Mouse (Mus musculus): ENCODE data around the gene H2al2a.
"Not testable (repeated sequence)": the region's sequence is repeated elsewhere in the genome, so short reads cannot be mapped to it uniquely, and the experiment has no call there.

Gene H2al2a

GRCm38 (mm10) chr2:18027448-18028139 lies 30.8 kb upstream of the H2al2a start:
- peak; percentile 95 for DNase-seq

- DNase-seq, result peak; percentile 56
Measured at GRCm38 (mm10) chr2:18026116-18026947, 29.6 kb upstream of the H2al2a start.

- DNase-seq, result no peak
Measured at GRCm38 (mm10) chr2:18025781-18026115, 29.0 kb upstream of the H2al2a start.

- no peak for DNase-seq
Measured at GRCm38 (mm10) chr2:18025116-18025515, 28.4 kb upstream of the H2al2a start.

GRCm38 (mm10) chr2:18022886-18023285 lies 26.1 kb upstream of the H2al2a start:
- no peak for DNase-seq

GRCm38 (mm10) chr2:18019122-18019521 lies 22.4 kb upstream of the H2al2a start:
- DNase-seq, result no peak

- DNase-seq, result no peak
Measured at GRCm38 (mm10) chr2:18017321-18017720, 20.6 kb upstream of the H2al2a start.

- no peak for DNase-seq
Measured at GRCm38 (mm10) chr2:18016639-18017038, 19.9 kb upstream of the H2al2a start.

GRCm38 (mm10) chr2:18015581-18015980 lies 18.8 kb upstream of the H2al2a start:
- DNase-seq, result no peak

GRCm38 (mm10) chr2:18012866-18013265 lies 16.1 kb upstream of the H2al2a start:
- no peak for DNase-seq

- no peak for DNase-seq
Measured at GRCm38 (mm10) chr2:18011226-18011625, 14.5 kb upstream of the H2al2a start.

GRCm38 (mm10) chr2:18005137-18005536 lies 8.4 kb upstream of the H2al2a start:
- DNase-seq, result no peak

GRCm38 (mm10) chr2:18004286-18004685 lies 7.5 kb upstream of the H2al2a start:
- DNase-seq, result no peak

- DNase-seq, result no peak
Measured at GRCm38 (mm10) chr2:18002306-18002705, 5.5 kb upstream of the H2al2a start.

GRCm38 (mm10) chr2:17989562-17989961 lies 7.2 kb downstream of the H2al2a start:
- DNase-seq, result no peak

- DNase-seq, result no peak
Measured at GRCm38 (mm10) chr2:17989115-17989514, 7.6 kb downstream of the H2al2a start.

GRCm38 (mm10) chr2:17986694-17987093 lies 10.1 kb downstream of the H2al2a start:
- no peak for DNase-seq

- DNase-seq, result no peak
Measured at GRCm38 (mm10) chr2:17984774-17985173, 12.0 kb downstream of the H2al2a start.

- no peak for DNase-seq
Measured at GRCm38 (mm10) chr2:17982747-17983146, 14.0 kb downstream of the H2al2a start.

- DNase-seq, result no peak
Measured at GRCm38 (mm10) chr2:17978706-17979105, 18.1 kb downstream of the H2al2a start.

GRCm38 (mm10) chr2:17978251-17978650 lies 18.5 kb downstream of the H2al2a start:
- not testable (repeated sequence) for DNase-seq

GRCm38 (mm10) chr2:17977645-17978044 lies 19.1 kb downstream of the H2al2a start:
- DNase-seq, result not testable (repeated sequence)

- DNase-seq, result no peak
Measured at GRCm38 (mm10) chr2:17975601-17976327, 21.0 kb downstream of the H2al2a start.

Measured in lung, postnatal 14 days (tissue).